Mouse (Mus musculus) regulatory T cell (primary cell): ENCODE data around the gene Mcoln2.

Experiments
- in situ Hi-C: fragments of 300-600 bp; cut with MboI, MseI; formaldehyde crosslinking; loops from one replicate; pipeline ENCODE4 v1.15.1; 2025; ENCODE audit warnings: high pct_unique_total_duplicates

Mcoln2 gene

GRCm38 (mm10) chr3:146224271-146224670 lies 74.6 kb downstream of the Mcoln2 start:
- in situ Hi-C loops: no loop called here

- in situ Hi-C loops: no loop called here
Observed at GRCm38 (mm10) chr3:146225061-146225761, 75.6 kb downstream of the Mcoln2 start.

- in situ Hi-C loops: no loop called here
Observed at GRCm38 (mm10) chr3:146227427-146227826, 77.8 kb downstream of the Mcoln2 start.

DNA sequence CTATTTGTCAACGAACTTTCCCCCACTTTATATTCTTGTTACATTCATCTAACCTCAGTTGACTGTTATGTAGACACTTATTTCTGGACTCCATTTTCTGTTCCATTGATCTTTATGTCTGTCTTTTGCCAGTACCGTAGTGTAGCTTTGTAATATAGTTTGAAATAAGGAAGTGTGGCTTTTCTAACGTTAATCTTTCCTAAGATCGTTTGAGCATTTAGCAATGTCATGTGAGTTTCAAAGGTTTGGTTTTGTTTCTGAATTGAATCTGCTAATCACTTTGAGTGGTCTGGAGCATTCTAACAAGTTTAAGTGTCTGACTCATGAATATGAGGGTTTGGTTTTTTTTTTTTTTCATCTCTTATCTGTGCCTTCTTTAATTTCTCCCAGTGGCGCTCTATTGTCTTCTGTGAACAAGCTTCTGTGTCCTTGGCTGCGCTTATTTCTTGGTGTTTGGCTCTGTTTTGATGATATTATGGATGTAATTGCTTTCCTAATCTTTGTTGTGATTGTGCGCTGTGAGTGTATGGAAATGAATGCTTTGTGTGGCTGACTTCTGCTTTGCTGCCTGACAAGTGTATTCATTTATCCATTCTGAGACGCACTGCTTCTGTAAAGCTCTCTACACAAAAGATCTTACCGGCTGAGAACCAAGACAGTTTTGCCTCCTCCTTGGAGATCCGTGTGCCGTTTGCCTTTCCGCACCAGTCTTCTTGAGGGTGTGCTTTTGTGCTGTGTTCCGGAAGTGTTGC lies 79.1 kb downstream of the Mcoln2 start:
- in situ Hi-C loops: no loop called here

DNA sequence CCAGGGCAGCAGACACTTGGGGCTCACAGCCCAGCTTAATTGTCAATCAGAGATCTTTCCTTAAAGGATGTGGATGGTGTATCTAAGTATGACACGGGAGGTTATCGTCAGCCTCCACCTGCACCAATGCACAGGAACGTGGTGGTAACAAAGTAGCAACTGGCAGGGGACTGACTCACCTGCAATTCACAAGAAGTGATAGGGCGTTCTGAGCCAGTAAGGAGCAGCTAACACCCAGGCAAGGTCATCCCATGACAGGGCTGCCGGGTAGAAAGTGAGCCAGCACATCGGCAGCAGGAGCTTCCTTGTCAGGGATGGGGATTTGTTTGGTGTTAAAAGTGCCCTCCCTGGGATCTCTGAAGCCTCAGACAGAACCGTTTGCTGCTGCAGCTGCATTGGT lies 83.1 kb downstream of the Mcoln2 start:
- in situ Hi-C loops: no loop called here

GRCm38 (mm10) chr3:146233741-146234140 lies 84.1 kb downstream of the Mcoln2 start:
- in situ Hi-C loops: no loop called here

DNA sequence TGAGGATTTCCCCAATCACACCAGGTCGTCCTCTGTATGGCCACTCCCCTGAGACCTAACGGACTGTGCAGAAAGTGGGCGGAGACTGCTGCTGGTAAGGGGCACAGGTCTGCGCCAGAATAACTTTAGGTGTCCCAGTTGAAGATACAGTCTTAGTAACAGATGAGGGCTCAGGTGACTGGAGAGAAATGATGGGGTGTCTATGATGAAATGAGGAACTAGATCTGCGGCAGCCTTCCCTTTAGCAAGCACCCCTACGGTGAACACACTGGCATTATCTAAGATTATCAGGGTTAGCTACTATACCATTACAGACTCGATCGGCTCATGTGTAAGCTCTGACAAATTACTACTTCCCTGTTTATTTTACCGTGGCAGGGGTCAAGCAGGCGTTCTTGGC lies 84.9 kb downstream of the Mcoln2 start:
- in situ Hi-C loops: no loop called here

- in situ Hi-C loops: no loop called here
Observed at GRCm38 (mm10) chr3:146236280-146236679, 86.6 kb downstream of the Mcoln2 start.

DNA sequence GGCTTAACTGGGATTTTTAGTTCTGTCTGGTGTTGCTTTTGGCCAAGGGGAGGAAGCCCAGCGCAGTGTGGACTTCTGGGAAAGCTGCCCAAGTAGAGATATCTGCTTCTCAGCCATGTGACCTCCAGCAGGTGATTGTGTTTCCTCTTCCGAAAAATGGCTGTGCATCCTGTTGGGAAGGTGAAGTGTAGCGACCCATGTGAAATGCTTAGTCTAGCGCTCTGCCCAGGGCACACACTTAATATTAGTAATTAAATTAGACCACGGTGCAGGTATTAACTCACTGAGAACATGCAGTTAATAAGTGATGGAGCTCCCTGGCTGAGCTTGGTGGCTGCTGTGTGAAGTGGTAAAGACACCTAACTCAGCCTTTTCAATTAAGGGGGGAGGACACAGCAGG lies 88.0 kb downstream of the Mcoln2 start:
- in situ Hi-C loops: no loop called here

DNA sequence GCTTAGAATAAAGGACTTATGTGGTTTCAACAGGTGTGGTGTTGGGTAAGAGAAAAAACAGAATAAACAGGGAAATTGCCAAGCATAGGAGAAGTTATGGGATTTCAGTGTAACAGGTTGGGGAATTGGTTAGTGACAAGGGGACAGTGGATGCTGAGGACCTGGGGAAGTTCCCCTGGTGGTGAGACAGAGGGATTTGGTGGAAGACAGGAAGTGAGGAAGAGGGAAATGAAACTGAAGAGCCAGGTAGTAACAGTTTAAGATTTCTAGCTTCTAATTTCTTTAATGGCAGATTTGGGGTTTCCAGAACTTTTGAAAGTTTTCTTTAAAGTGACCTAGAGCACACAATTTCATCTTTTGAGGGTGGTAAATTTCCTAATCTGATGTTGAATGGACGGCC lies 95.0 kb downstream of the Mcoln2 start:
- in situ Hi-C loops: no loop called here
